Mouse (Mus musculus) CD4-positive, CD25-positive, alpha-beta regulatory T cell, adult 4 months (primary cell): ENCODE measurements around the gene Scd1. TPM values are rescaled to one million over a fixed set of nuclear protein-coding genes. Genes with fewer than 3 reads are reported as not detected.

Source experiments
- ATAC-seq: one replicate; pipeline ENCODE4 v1.8.0; 2017
- polyA plus RNA-seq, 2 experiments: library from polyadenylated mRNA; unstranded; fragments of 100-300 nt; shearing (Covaris generic); gene quantifications; one replicate each; pipeline ENCODE4 v1.2.1; 2017

The Scd1 gene
- polyA plus RNA-seq, 2 experiments from 2014 or later = 3.2 TPM; not detected in 1

DNA sequence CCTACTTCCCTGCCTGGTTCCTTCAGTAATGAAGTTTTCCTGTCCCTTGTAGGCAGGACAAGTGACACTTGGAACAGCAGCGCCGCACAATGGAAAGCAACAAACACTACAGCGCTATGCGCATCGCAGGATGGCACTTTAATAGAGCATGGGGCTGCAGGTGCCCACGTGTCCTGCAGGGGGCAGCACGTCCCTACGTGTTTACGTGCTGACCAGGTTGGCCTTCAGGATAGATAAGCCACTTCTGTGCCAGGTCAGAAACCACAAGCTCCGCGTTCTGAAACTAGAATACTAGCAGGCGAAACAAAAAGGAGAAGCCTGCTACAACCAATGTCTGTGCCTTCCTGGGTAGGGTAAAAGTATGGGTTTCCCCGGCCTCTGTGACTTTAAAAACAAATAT lies 44.1 kb downstream of the Scd1 start:
- peak; percentile 47 for ATAC-seq

DNA sequence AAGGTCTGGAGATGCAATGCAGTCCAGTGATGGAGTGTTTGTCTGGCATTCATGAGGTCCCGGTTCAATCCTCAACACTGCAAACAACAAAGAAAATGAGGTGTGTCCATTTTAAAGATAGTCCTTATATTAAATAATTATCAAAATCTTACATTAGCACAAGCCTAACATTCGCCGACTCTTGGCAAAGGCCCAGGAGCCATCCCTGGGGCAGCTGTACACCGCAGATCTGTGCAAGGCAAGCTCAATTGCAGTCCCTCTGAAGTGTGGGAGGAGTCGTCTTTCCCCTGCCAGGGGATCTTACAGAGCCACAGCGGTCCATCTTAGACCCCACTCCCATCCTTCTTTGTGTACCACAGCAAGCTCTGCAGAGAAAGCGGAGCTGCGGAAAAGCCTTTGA lies 49.0 kb downstream of the Scd1 start:
- ATAC-seq = no peak

DNA sequence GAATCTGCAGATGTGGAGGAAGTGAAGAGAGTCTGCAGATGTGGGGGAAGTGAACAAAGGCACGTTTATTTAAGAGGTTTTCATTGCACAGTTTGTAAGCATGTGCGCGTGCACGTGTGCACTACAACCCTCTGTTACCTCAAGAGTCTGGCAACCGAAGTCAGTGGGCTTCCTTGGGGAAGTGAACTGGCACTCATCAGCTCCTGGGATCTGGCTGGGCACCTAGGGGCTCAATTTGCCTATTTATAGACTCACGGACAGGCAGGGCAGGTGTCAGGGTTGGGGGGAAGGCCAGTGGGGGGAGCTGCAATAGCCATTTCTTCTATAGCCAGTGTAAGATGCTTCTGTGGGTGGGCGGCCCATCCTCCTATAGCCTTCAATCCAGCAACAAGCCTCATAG lies 55.9 kb downstream of the Scd1 start:
- no peak for ATAC-seq

DNA sequence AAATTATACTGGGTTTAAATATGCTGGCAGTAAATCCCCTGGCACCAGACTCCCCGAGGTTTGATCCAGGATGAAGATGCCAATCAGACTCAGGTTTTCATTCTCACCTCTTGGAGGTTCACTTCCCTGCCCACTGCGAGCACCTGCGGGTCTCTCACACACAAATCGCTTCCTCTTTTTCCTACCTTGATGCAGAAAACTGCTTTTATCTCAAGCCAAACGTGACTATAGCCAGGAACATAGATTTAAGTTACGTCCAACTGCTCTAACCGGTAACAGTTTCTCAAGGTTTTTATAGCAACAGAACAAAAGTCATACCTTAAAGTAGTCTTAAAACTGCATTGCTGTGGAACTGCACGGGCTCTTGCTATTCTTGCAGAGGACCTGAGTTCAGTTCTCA lies 58.0 kb downstream of the Scd1 start:
- no peak for ATAC-seq

Other genes starting within 250 kb of the Scd1 start
- gene Pkd2l1, start 215.4 kb downstream of the Scd1 start, polyA plus RNA-seq = not detected
- not detected for gene Scd3, start 204.6 kb downstream of the Scd1 start, polyA plus RNA-seq
- gene Scd2, start 114.2 kb downstream of the Scd1 start, polyA plus RNA-seq = 10 to 100 TPM; 40.3 to 46.7 TPM
- under 1 TPM; 0.42 to 0.59 TPM for gene Scd4, start 74.8 kb downstream of the Scd1 start, polyA plus RNA-seq
- gene Wnt8b, start 85.6 kb upstream of the Scd1 start, polyA plus RNA-seq = not detected
- 1 to 10 TPM; 1.1 to 5.7 TPM for gene Sec31b, start 138.0 kb upstream of the Scd1 start, polyA plus RNA-seq
- not detected for gene Gm20538, start 145.0 kb upstream of the Scd1 start, polyA plus RNA-seq
- 100 to 1,000 TPM; 240 to 266 TPM for gene Ndufb8, start 147.6 kb upstream of the Scd1 start, polyA plus RNA-seq
- gene Hif1an, start 155.0 kb upstream of the Scd1 start, polyA plus RNA-seq = 10 to 100 TPM; 16.5 to 26.2 TPM